Mouse (Mus musculus) left cerebral cortex, adult 2 months (tissue): Measurements from ENCODE around the gene Dpm3. TPM values are rescaled to one million over a fixed set of nuclear protein-coding genes. Genes with fewer than 3 reads are reported as not detected.

Source experiments
- DNase-seq, 2 experiments: peaks; one replicate each; pipeline ENCODE4 v3.0.0; 2021 to 2022; ENCODE audit warnings: low spot score in 2 of 2, mixed read lengths in 1 of 2; ENCODE audit errors: extremely low spot score in 1 of 2
- H3K27ac ChIP-seq: fragments of 200-600 bp; 2 replicates; pipeline ENCODE4 v1.8.1; 2022
- H3K4me3 ChIP-seq: fragments of 200-600 bp; 2 replicates; pipeline ENCODE4 v1.8.1; 2022
- CTCF ChIP-seq: fragments of 200-600 bp; IDR thresholded peaks from 2 replicates; pipeline ENCODE4 v1.8.1; 2022; ENCODE audit warnings: antibody characterized with exemption, mild to moderate bottlenecking, moderate library complexity
- intact Hi-C: fragments of 180-260 bp; cut with DNase I; formaldehyde crosslinking; loops from one replicate; pipeline ENCODE4 v1.15.1; 2025
- microRNA-seq, 2 experiments: library from miRNA; unstranded; fragments of <30 nt; microRNA quantifications; one replicate each; pipeline ENCODE4 v1.2.0; 2021
- total RNA-seq, 2 experiments: library from RNA; stranded (reverse); gene quantifications; 2 replicates each; pipeline ENCODE4 v1.2.3; 2021

Gene Dpm3
- total RNA-seq, 2 experiments from 2014 or later, result 50.9 to 53.1 TPM

DNA sequence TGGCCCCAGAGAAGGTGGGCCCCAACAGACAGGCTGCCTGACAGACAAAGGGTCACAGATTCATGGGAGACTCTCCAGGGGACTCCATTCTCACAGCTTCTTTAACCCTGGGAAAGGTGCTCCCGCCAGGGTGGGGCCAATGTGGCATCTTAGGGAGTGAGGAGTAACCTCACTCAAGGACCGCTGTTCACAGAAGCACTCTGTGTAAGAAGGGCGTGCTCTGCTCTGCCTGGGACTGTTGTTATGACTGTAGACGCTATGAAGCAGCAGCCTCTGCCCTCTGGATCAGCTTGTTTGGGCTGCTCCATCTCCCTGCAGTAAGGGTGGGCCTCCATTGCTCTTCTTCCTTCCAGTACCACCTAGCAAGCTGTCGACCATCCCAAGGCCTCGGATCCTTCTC is 45.3 kb downstream of the Dpm3 start:
- H3K27ac ChIP-seq, result no peak overlapping the region
- no peak overlapping the region for H3K4me3 ChIP-seq
- TF ChIP-seq CTCF, result no peak
- intact Hi-C loops, result no loop called here
- no peak for DNase-seq

DNA sequence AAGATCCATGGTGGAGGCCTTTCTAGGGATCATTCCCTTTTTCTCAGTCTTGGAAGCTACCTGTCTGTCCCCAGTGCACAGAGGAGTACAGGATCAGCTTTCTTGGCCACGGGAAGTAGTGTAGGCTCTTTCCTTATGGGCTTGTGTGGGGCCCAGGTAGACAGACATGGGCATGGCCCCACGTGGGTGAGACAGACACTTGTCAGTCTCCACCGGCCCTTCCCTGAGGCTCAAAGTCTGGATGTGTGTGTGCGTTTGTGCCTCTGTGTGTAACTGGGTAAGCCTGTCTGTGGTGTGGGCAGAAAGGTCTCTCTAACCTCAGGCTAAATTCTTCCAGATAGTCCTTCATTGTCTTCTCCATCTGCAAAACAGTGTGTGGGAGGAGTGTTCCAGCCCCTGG is 45.9 kb downstream of the Dpm3 start:
- TF ChIP-seq CTCF, result no peak
- Histone ChIP-seq H3K27ac (no peak overlapping the region), H3K4me3 (no peak overlapping the region)
- no peak for DNase-seq
- intact Hi-C loops, result no loop called here

DNA sequence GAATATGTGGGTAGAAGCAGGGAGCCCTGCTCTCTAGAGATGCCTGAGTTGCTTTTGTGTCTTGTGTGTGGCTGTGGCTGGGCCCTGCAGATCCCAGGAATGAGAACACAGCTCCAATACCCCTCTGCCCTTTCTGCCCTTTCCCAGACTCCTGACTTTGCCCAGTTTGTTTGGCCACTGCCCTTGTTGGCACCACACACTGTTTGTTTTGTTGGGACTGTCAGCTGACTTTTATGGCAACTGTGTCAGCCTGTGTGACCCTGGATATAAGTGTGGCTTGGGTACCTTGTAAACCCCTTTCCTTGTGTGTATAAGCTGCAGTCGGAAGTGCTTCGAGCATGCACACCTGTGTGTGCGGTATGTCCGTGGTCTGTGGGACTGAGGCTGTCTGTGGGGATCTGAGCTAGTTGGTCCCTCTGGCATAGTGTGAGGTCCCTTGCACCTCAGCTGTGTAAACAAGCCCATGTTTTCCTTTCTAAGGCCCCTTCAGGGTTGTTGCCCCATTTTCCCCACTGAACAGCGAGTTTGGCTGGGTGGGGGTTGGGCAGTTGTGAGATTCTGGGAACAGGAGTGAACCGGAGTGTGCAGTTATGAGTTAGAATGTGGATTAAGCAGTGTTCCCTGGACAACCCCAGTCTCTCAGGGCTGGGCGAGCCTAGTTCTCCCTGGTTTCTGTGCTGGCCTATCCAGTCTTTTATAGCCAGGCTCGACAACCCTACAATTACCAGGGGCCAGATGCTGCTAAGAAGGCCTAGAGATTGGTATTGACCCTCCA is 46.6 kb downstream of the Dpm3 start:
- TF ChIP-seq CTCF, result no peak
- Histone ChIP-seq H3K27ac (no peak overlapping the region), H3K4me3 (no peak overlapping the region)
- no peak for DNase-seq
- intact Hi-C loops, result no loop called here

DNA sequence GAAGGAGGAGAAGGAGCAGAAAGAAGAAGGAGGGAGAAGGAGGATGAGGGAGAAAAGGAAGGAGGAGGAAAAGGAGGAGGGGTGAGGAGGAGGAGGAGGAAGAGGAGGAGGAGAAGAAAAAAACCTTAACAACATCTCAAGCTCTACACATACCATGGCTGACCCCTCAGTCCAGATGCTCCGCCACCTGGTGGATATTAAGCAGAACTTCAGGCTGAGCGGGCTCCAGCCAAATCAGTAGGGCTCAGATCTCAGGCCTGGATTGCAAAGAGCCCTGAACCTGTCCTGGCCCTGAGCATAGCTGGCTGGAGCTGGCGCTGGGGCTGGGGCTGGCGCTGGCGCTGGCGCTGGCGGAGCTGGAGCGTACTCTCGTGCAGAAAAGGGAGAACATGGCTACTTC is 48.9 kb downstream of the Dpm3 start:
- intact Hi-C loops, result loop anchor here (2.0 kb wide), 1 partner anchor 57 kb away; no protein-coding TSS in a partner anchor

DNA sequence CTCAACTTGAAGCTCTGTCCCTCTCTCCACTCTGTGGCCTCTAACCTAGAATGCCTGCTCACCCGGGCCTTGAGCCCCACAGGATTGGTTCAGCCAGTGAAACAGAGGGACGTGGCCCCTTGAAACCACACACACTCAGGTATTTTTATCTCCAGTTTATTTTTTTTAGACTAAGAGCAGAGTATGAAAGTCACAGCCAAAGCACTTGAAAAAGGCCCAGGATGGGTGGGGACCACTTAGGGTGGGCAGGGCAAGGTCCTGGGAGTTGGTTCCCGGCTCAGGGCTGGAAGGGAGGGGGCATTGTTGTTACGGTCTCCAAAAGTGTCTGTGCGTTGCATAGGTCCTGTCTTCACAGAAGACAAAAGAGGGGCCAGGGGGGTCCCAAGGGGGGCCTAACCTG is 55.2 kb downstream of the Dpm3 start:
- DNase-seq, result no peak
- Histone ChIP-seq H3K27ac (peak overlapping the region; percentile 80), H3K4me3 (no peak overlapping the region)
- no peak for TF ChIP-seq CTCF
- intact Hi-C loops, result no loop called here

More for the DNA sequence above, 48.9 kb downstream of the Dpm3 start:
- peak; percentile 80 for TF ChIP-seq CTCF
- Histone ChIP-seq H3K4me3 (no peak overlapping the region), H3K27ac (no peak overlapping the region)
- DNase-seq, result peak; percentile 43 to 56

DNA sequence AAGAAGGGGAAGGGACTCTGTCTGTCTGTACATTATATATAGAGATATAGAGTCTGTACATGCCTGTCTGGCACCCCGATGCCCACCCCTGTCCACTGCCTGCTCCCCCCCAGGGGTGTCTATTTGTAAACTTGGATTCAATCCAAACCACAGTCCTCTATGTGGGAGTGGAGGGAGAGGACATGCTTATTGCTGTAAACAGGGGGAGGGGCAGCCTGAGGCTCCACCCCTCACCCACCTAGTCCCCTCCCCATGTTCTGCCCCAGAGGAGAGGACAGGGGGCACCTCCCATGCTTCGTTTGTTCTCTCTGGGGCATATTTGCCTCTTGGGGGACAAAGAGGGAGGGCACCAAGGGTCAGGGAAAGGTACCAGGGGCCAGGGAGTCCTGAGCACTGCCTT is 55.6 kb downstream of the Dpm3 start:
- H3K27ac ChIP-seq, result peak overlapping the region; percentile 80
- TF ChIP-seq CTCF, result no peak
- no peak overlapping the region; the same call in 1 of the 2 replicates for H3K4me3 ChIP-seq
- intact Hi-C loops, result loop anchor here (5.0 kb wide), 2 partner anchors 173 to 543 kb away; no protein-coding TSS in a partner anchor
- no peak for DNase-seq

DNA sequence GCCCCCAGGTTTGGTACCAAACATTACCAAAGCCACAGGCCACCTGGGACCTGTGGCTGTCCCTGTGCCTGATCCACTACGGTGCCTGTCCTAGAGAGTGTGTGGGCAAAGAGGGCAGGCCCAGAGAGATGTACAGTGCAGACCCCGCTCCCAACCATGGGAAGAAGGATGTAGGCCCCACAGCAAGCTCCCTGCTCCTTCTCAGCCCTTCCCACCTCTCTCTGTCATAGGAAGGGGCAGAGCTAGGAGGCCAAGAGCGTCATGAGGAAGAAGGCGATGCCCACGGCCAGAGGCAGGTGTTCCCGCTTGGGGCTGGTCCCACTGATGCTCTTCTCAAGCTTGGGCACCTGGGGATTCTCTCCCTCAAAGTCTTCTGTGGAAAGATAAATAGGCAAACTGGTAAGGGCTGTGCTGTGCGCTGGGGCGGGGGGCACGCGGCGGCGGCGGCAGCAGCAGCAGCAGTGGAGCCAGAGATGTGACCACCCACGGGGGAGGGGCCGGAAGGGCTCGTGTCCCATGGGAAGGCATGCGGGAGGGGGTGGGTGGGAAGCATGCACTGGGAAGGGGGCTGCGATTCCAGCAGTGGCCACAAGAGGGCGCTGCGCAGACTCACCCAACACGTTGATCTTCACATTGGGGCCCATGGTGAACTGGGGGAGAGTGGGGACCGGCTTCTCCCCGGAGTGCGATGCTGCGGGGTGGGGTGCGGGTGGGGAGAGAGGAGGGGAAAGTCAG is 56.2 kb downstream of the Dpm3 start:
- peak; percentile 81 to 87 for DNase-seq
- TF ChIP-seq CTCF, result peak; percentile 95
- Histone ChIP-seq H3K27ac (peak overlapping the region; percentile 80), H3K4me3 (peak overlapping the region; percentile 33)
- intact Hi-C loops, result loop anchor here (5.0 kb wide), 2 partner anchors 172 to 542 kb away; no protein-coding TSS in a partner anchor

DNA sequence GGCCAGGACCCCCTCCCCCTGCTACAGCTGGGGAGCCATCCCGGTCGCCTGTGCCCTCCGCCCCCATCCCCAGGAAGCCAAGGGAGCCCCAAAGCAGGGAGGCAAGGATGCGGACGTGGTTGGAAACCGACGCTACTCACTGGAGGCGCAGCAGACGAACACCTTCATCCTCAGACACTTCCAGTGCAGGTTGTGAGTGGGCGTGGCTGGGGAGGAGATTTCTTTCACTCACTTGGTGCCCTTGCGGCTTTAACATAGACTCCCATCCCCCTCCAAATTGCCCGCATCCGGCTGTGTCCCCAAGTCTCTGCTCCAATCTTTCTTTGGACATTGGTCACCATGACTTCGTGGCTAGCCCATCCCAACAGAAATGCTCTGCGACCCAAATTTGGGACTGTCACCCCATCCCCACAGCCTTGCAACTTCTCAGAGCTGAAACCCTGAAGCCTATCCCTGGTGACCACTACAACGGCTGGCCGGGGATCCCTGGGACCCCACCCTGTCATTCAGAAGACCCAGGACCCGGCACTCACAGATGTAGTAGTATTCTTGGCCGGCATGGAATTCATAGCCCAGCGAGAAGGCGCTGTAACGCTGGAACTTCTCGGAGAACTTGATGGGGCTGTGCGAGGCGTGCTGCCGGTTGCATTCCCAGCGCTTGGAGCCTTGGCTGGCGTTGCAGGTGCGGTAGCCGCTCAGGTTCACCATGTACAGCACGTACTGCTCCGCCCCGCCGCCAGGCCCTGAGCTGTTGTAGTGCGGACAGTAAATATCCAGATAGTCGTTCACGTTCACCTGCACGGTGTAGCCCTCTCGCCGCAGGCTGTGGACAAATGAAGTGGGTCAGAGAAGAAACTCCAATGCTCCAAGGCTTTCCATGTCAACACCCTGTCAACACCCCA is 57.0 kb downstream of the Dpm3 start:
- H3K4me3 ChIP-seq, result 0 out of 2 replicates have a peak overlapping the region, but pooled peaks have one; percentile 1
- H3K27ac ChIP-seq, result peak overlapping the region; percentile 41
- no peak for DNase-seq
- no peak; the same call in 1 of the 2 replicates for TF ChIP-seq CTCF
- intact Hi-C loops, result loop anchor here (1.0 to 5.0 kb wide), 4 partner anchors 23 to 541 kb away; no protein-coding TSS in a partner anchor

Small RNAs within 50 kb of the gene (microRNA-seq; reads per million reads assigned to microRNA genes)
- gene Mir92b, result 5,431 to 9,006 reads per million in 2 experiments

Other genes starting within 250 kb of the Dpm3 start
- 100 to 1,000 TPM; 189 to 199 TPM for gene Rusc1, start 166.0 kb upstream of the Dpm3 start, total RNA-seq
- not detected for gene Gm43738, start 158.3 kb upstream of the Dpm3 start, total RNA-seq
- 10 to 100 TPM; 78.1 to 79.6 TPM for gene Fdps, start 157.4 kb upstream of the Dpm3 start, total RNA-seq
- gene Pklr, start 123.2 kb upstream of the Dpm3 start, total RNA-seq, result not detected
- 10 to 100 TPM; 14.9 to 20.9 TPM for gene Hcn3, start 99.2 kb upstream of the Dpm3 start, total RNA-seq
- gene Clk2, start 94.6 kb upstream of the Dpm3 start, total RNA-seq, result 10 to 100 TPM; 45.6 to 46.3 TPM
- gene Scamp3, start 81.9 kb upstream of the Dpm3 start, total RNA-seq, result 10 to 100 TPM; 64.0 to 64.7 TPM
- 10 to 100 TPM; 56.9 to 60.4 TPM for gene Fam189b, start 76.2 kb upstream of the Dpm3 start, total RNA-seq
- gene Gba, start 56.4 kb upstream of the Dpm3 start, total RNA-seq, result 10 to 100 TPM; 64.9 to 66.8 TPM
- 10 to 100 TPM; 21.2 to 21.9 TPM for gene Thbs3, start 44.2 kb upstream of the Dpm3 start, total RNA-seq
- 10 to 100 TPM; 96.2 to 99.9 TPM for gene Mtx1, start 32.3 kb upstream of the Dpm3 start, total RNA-seq
- gene Muc1, start 30.3 kb upstream of the Dpm3 start, total RNA-seq, result under 1 TPM; 0.29 to 0.33 TPM
- 10 to 100 TPM; 63.2 to 71.4 TPM for gene Krtcap2, start 13.4 kb upstream of the Dpm3 start, total RNA-seq
- 10 to 100 TPM; 82.8 to 85.1 TPM for gene Trim46, start 13.0 kb upstream of the Dpm3 start, total RNA-seq
- gene Slc50a1, start 11.2 kb downstream of the Dpm3 start, total RNA-seq, result 10 to 100 TPM; 36.0 to 38.6 TPM
- 1 to 10 TPM; 5.5 to 5.9 TPM for gene Efna1, start 21.8 kb downstream of the Dpm3 start, total RNA-seq
- gene Efna3, start 63.6 kb downstream of the Dpm3 start, total RNA-seq, result 10 to 100 TPM; 49.3 to 55.0 TPM
- under 1 TPM in 1 of 2 experiments, not detected in 1; 0.21 TPM for gene Efna4, start 78.7 kb downstream of the Dpm3 start, total RNA-seq
- gene Adam15, start 90.6 kb downstream of the Dpm3 start, total RNA-seq, result 100 to 1,000 TPM; 106 to 115 TPM
- gene Dcst2, start 102.6 kb downstream of the Dpm3 start, total RNA-seq, result under 1 TPM; 0.29 to 0.40 TPM
- gene Dcst1, start 105.9 kb downstream of the Dpm3 start, total RNA-seq, result under 1 TPM in 1 of 2 experiments, not detected in 1; 0.28 TPM
- gene Zbtb7b, start 135.4 kb downstream of the Dpm3 start, total RNA-seq, result 10 to 100 TPM; 12.4 to 13.2 TPM
- 1 to 10 TPM; 1.1 to 3.5 TPM for gene Lenep, start 143.4 kb downstream of the Dpm3 start, total RNA-seq
- 10 to 100 TPM; 34.5 to 37.8 TPM for gene Flad1, start 152.5 kb downstream of the Dpm3 start, total RNA-seq
- 1 to 10 TPM; 1.8 to 2.3 TPM for gene Cks1b, start 159.0 kb downstream of the Dpm3 start, total RNA-seq
- 10 to 100 TPM; 12.9 to 16.4 TPM for gene Shc1, start 159.1 kb downstream of the Dpm3 start, total RNA-seq
- 10 to 100 TPM; 51.0 to 54.5 TPM for gene Pygo2, start 170.9 kb downstream of the Dpm3 start, total RNA-seq
- gene Pbxip1, start 177.3 kb downstream of the Dpm3 start, total RNA-seq, result 10 to 100 TPM; 33.8 to 34.8 TPM
- gene Pmvk, start 195.2 kb downstream of the Dpm3 start, total RNA-seq, result 10 to 100 TPM; 32.1 to 35.0 TPM